Mouse (Mus musculus) embryo, embryonic 11.5 days (tissue): ENCODE data around the gene Ddx50.

Source experiments
- DNase-seq: peaks from one replicate; pipeline ENCODE4 v3.0.0-alpha.2; 2012; ENCODE audit warnings: low read depth, low spot score

The Ddx50 gene

DNA sequence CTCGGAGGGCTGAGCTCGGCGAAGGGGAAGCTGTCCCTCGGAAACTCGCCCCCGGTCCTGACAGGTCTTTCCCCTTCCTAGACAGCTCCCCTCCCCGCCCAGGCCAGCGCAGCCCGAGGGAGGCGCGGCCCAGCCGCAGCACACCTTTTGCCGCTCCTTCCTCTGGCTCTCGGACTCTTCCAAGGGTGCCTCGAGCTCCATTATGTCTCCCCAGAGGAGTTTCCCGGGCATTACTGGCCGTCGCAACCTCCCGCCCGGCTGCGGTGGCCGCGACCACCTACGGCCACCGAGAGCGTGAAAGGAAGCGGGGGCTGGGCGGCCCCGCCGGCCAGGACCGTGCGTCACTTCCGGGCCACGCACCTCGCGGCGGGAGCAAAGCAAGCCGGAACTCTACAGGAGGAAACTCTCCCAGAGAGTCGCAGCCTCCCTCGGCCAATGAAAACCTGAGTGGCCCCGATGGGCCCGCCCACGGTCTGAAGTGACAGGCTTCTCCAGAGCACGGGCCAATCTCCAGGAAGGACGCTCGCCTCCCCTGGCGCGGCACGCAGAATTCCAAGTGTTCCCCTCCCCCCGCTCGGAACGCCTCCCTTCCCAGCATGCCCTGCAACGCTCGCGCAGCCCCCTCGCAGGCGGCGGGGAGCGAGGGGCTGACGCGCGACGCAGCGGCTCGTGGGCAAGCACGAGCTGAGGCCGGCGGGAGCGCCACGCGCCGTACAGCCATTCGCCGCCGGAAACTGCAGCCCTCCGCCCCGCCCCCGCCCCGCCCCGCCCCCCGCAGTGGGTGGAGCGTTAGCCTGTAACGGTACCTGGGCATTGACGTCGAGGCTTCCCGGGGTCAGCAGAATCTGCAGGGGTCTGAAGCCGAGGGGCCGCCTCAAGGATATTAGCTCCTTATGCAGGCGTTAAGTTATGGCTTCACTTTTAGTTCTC lies at the start of gene Ddx50:
Gene Ddx50 (minus strand): TSS at position 338 of the 930 bp plus-strand sequence.
- peak; percentile 99 for DNase-seq

DNA sequence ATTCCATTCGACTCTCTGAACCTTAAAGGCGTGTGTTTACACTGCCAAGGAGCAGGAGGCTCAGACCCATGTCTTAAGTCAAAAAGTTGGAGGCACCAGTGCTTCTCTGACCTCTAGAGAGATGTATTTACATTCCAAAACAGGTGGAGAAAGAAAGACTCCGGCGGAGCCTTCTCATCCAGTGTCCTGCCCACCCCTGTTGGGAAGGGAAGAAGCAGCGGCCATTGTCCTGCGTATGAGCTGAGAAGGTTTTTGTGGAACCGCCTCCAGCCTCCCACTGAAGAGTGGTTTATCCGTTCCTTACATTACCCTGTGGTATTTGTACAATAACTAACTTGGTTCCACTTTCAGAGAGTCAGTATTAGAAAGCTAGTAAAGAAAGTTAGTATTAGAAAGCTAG lies 41.8 kb upstream of the Ddx50 start:
- no peak for DNase-seq

DNA sequence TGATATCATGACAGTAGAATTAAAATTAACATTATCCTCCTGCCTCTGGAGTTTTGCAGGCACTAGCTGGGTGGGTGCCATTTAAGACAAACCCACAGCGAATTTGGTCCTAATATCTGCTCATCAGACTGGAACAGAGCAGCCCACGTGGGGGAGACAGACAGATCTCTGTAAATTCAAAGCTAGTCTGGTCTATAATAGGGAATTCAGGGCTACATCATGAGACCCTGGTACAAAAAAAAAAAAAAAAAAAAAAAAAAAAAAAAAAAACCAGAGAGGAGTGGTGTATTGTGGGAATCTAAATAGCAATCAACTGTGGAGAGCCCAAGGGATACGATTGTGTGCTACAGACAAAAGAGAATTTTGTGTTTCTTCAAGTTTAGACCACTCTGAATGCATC lies 41.2 kb upstream of the Ddx50 start:
- no peak for DNase-seq

DNA sequence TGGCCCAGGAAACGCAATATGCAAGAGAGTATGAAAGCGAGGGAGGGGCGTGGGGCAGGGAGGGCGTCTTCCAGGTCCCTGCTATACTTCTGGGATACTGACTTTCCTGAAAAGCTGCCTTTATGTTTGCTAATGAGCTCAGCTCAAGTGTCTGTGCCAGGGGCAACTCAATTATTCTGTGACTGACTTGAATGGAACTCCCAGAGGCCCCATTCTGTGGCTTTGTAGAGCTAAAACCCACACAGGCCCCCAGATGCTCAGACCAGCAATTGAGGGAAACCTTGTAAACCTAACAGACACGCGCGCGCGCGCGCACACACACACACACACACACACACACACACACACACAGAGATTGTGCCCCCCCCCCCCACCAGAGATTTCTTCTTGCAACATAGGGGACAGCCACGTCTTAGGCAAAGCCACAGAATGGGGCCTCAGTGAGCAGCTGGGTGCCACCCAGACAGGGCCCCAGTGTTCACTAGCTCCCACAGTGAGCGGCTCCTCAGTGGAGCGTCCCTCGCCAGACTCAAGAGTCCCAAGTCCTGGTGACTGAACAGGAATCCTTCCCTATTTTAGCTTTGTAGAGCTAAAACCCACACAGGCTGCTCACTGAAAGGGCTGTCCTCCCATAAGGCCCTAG lies 36.1 kb upstream of the Ddx50 start:
- peak; percentile 35 for DNase-seq

DNA sequence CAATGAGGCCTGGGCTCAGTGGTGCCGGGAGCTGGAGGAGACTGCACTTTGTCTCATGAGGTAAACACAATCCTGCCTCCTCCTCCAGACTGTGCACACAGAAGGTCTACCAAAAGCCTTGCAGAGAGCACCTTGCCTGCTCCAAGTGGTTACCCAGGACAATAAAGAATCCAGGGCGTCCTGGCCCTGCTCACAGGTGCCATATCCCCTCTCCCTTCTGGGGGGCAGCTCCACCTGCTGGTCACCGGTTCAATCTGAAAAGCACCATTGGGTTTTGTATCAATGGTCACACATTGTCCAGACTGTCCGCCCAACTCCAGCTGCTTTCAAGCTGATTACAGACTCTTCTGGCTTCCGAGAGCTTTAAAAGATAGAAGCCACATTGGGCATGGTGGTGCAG lies 32.0 kb upstream of the Ddx50 start:
- no peak for DNase-seq

DNA sequence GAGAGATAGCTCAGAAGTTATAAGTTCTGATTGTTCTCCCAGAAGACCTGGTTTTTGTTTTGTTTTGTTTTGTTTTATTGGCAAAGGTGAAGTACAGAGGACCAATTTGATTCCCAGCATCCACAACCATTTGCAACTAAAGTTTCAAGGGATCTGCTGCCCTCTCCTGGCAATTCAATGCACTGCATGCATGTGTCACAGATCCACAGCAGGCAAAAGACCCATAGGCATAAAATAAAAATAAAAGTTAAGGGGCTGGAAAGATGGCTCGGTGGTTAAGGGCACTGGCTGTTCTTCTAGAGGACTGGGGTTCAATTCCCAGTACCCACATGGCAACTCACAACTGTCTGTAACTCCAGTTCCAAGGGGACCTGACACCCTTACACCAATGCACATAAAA lies 28.8 kb upstream of the Ddx50 start:
- no peak for DNase-seq

DNA sequence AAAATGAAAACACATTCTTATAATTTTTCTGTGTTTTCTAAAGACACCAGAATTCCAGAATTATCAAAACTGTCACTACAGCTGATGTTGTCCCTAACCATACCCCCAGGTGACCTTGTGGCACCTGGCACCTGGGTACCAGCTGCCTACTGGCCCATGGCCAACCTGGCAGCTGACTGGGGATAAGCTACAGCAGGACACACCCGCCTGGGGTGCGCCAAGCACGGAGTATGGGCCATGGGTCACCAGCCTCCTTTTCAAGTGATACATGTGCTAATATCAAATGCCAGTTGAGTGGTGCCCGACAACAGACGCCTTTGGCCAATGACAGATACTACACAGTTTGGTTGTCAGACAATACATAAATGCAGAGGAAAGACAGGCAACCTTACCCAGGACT lies 26.3 kb upstream of the Ddx50 start:
- no peak for DNase-seq

DNA sequence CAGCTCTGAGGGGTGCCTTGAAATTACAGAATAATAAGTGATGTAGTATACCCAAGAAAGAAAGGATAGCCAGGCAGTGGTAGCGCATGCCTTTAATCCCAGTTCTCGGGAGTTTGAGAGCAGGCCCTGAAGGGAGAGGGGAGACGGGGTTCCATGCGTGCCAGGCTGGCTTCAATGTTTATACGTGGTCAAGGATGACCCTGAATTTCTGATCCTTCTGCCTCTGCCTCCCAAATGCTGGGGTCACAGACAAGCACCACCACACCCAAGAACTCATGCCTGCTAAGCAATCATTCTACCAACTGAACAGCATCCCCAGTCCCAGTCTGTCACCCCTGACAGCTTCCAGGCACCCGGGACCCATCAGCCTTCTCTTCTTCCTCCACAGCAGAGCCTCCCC lies 25.2 kb upstream of the Ddx50 start:
- no peak for DNase-seq

DNA sequence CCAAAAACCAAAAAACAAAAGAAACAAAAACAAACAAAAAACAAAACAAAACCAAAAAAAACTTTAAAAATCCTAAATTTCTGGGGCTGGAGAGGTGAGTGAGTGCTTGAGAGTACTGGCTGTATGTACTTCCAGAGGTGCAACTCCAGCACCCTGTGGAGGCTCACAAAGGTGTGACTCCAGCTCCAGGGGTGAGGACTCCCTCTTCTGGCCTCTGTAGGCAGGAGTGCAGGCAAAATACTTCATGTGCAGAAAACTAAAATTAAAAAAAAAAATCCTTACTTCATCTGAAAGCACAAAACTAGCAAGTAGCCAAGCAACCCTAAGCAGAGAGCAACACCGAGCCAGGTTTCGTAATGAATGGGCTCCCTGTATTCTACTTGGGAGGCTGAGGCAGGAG lies 21.3 kb upstream of the Ddx50 start:
- no peak for DNase-seq

DNA sequence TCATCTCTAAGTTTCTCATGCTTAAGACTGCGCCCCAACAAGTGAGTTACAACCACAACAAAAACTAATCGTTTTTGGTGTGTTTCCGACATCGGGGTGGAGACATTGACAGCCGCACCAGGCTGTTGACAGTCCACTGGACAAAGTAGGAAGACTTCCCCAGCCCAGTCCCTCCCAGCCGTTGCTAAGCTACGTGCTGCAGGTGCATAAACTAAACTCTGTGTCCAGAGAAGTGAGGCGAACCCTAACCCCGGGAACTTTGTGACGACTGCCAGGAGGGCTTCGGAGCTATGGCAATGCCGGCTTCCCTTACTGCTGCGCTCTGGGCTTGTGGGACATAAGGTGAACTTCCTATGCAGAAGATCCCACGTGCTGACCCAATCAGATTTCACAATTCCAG lies 18.2 kb upstream of the Ddx50 start:
- DNase-seq: no peak

DNA sequence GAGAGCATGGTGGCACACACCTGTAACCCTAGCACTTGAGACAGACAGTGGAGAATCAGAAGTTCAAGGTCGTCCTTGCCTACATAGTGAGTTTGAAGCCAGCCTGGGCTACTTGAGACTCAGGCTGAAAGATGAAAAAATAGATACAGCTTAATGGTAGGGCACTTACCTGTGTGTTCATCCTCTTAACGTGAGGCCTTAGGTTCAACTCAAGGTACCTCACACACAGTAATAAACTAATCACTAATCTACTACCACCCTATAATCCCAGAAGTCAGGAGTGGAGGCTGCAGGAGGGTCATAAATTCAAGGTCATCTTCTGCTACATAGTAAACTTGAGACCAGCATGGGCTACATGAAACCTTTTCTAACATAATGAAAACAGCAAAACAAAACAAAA lies 17.4 kb upstream of the Ddx50 start:
- no peak for DNase-seq

DNA sequence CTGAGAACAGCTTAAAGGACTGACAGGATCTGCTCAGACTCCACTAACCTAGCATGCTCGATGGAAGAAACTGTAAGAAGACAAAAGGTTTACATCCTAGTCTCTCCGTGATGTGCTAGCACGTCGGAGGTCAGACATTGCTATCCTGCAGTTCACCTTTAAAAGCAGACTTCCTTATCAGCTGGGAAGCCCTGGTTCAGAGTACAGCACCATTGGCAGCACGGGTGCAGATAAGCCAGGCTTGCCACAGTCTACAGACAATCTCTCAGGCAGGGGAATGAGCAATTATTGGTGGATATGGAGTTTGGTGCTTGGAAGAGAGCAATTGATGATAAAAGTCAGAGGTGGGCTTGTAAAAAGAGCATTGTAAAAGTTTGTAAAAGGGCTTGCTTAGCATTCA lies 17.0 kb upstream of the Ddx50 start:
- DNase-seq: no peak

DNA sequence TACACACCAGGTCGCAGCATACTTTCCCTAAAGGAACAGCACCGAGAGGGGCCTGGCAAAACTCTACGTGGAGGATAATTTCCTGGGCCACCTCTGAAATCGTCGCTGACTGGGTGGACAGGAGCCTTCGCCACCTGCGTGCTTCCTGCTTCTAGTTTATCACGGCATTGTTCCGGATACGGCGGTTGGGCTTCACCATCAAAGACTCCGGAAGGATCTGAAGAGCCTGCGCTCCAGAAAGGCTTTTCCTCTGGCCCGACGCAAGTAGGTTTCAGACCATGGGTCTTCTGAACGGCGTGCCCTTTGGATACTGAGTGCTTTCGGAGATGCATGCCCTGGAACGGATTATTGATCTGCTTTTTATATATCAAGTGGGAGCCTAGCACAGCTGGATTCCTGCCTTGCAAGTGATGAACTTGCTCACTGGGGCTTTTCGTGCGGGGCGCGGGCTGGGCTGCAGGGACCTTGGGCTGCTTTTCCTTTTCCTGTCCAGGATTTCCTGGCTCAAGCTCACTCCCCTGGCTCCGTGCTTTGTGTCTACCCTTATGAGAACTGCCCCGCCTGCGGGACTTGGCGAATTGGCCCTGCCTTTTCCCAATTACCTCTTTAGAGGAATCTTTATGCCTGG lies 14.1 kb upstream of the Ddx50 start:
- no peak for DNase-seq

DNA sequence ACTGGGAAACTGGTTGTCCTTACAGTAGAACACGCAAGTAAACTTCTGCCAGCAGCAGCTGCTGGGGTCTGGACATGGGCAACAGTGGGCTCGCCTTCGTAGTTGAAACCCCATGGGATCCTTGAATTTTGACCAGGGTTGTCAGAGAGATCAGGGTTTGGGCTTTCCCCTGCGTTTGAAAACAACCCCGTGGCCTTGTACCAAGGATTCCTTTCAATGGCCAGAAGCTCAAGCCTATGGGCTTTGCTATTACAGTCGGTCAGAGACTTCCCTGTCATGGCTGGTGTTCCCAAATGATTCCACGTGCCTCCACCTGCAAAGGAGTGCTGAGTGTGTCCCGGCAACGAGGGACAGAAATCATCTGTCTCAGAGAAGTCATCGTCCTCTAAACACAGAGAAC lies 13.2 kb upstream of the Ddx50 start:
- DNase-seq: no peak

DNA sequence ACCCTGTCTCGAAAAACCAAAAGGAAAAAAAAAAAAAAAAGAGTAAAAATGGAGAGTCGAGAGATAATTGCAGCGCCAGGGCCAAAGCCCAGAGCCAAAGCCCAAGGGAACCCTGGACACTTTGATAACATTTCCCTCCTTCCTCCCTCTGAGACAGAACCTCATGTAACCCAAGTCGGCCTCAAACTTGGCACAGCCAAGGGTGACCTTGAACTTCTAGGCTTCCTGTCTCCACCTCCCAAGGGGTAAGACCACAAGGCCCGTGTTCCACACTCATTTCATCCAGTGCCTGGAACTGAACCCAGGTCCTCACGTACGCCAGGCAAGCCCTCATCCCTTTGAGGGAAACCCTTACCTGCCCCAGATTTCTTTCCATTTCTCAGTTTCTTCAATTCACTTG lies 5.7 kb upstream of the Ddx50 start:
- no peak for DNase-seq

DNA sequence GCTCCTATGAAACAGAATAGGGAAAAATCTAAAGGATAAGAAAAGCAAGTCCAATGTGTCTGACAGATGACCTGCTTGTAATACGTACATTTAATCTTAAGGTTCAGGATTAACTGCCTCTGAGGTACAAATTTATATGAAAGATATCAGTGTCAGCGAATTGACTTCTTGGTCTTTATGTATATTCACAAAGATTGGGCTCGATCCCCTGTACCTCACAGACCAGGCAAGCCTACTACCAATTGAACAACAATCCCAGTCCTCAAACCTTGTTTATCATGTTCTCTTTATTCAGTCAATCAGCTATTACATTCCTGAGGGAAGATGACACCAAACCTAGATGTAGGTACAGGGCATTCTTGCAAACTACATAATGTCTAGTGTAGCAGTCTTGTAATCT lies 943 bp upstream of the Ddx50 start:
- DNase-seq: no peak

DNA sequence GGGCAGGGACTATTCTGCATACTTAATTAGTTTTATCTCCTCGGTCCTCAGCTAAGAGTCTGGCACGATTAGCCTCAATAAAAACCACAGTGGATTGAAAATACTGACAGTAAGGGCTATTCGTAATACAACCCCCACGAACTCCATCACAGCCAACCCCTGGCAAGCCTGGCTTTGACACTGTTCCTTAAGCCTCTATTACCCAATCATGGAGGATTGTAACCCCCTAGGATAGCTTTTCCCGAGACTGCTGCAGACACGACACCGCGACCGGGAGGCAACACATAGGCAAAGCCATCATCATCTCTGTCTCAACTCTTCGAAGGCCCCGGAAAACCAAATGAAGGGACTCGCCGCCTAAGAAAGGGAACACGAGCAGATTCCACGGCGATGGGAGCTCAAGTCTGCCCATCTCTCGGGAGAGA lies 648 bp downstream of the Ddx50 start:
- DNase-seq: no peak

DNA sequence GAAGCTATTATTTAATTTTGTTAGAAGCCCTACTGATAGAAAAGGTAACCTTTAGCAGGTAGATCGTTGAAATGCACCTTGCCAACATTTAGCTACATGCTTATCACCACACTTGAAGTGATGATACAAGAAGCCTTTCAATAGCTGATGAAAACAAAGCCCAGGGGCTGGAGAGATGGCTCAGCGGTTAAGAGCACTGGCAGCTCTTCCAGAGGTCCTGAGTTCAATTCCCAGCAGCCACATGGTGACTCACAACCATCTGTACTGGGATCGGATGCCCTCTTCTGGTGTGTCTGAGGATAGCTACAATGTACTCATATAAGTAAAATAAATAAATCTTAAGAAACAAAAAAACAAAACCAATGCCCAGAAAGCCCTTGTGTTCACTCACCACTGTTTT lies 46.9 kb downstream of the Ddx50 start:
- no peak for DNase-seq

DNA sequence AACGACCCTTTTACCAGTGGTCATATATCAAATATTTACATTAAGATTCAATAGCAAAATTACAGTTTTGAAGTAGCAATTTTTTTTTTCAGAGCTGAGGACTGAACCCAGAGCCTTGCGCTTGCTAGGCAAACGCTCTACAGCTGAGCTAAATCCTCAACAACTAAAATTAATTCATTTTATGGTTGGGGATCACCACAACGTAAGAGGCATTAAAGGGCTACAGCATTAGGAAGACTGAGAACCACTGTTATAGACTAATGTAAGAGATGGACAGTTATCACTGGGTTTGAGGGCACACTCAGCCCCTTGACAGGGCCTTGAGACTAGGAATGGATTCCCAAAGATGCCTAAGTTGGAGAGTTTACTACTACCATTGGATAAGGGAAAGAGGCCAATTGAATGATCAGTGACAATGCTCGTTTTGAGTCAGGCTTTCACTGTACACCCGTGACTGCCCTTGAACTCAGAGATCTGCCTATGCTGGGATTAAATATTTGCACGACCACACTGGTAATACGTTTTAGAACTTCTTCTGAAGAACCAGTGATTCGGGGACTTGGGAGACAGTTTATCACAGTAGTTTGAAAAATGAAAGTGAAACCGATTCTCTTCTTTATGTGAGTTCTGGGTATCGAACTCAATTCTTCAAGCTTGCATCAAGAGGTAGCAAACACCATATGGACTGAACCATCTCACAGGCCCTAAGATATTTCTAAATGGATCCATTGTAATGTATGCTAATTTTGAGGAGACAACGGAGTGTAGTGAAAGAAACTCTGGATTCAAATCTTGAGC lies 47.6 kb downstream of the Ddx50 start:
- no peak for DNase-seq

DNA sequence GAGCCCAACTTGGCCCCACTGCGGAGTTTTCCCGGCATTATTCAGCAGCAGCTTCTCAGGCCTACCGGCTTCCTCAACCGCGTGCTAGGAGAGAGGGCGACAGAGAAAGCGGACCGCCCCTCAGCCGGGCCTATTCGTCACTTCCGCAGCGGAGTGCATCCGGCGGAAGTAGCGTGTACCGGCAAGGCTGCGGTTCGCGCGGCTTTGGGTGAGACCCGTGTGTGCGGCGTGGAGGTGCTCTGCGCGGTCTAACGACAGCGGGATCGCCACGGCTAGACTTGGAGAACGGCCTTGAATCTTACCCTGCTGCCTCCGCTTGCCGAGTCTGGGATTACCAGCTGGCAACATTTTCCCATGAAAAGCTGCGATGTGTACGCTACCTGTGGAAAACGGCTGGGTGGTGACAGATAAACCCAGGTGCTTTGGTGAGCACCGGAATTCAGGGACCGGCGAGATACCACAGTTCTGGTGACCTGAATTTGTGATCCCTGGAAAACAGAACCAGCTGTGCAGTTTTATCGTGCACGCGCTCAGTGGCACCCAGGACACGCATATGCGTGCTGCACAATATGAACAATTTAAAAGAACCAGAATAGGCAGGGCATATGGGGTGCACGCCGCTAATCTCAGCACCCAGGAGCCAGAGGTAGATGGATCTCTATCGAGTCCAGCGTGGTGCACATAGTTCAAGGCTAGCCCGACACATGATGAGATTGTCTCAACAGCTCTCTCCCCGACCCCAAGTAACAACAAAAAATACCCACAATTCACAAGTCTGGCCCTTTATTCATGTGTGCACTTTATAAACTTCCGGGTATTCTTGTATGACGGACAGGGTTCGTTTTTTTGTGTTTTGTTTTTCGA lies 48.6 kb downstream of the Ddx50 start, which contains the start of gene Ddx21:
Gene Ddx21 (minus strand): TSS at position 105 of the 864 bp plus-strand sequence.
- peak; percentile 84 for DNase-seq

DNA sequence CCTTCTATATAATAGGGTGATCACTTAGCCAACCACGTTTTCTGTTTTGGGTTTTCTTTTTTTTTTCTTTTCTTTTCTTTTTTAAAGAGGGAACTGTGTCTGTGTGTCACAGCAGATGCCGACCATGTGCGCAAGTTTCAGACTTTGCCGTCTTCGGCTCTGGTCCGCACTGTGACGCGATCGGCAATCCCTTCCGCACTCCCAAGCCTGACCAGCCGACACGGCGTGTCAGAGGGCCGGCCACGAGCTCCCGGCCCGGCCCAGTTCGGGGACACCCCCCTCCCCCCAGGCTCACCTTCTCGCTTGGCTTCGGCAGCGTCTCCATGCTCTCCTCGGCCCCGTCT lies 49.2 kb downstream of the Ddx50 start:
- no peak for DNase-seq
